Mouse (Mus musculus) liver, embryonic 14.5 days (tissue): ENCODE results near the gene Llgl1.

Source experiments
- CTCF ChIP-seq: IDR thresholded peaks from 2 replicates; pipeline ENCODE4 v1.5.1; 2016; ENCODE audit warnings: antibody characterized with exemption, low read depth, control low read depth
- EP300 ChIP-seq: IDR thresholded peaks from 2 replicates; pipeline ENCODE4 v1.6.1; 2016; ENCODE audit warnings: antibody characterized with exemption, low read depth

- TF ChIP-seq CTCF (no peak), EP300 (no peak)
Observed at GRCm38 (mm10) chr11:60740321-60740720, 40.8 kb downstream of the Llgl1 start.
